Mouse (Mus musculus): ENCODE results near the gene Ugt8a. TPM values are rescaled to one million over a fixed set of nuclear protein-coding genes. Genes with fewer than 3 reads are reported as not detected.

Gene Ugt8a
- polyA plus RNA-seq, 1 experiment from 2014 or later, result 11.5 TPM

- no peak overlapping the region for H3K27ac ChIP-seq
Measured at GRCm38 (mm10) chr3:125932594-125933237, 5.7 kb downstream of the Ugt8a start.

DNA sequence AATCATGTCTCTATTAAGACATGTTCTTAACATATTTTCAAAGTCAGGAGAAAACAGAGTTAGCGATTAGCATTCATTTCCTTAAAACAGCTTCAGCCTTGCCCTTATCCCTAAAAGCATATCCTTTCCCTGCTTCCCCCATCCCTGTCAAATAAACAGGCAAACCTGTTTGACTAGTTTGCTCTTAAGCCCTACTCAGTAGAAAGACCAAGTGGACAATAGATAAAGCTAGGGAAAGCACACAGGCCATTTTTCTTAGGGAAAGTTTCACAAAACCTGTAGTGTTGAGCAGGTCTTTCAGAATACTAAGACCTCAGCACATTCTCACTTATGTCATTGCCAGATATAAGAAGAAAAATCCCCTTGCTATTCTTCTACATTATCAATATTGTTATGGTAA, 7.4 kb downstream of the Ugt8a start:
- H3K27ac ChIP-seq, result no peak overlapping the region
- ATAC-seq (replicated peaks; ENCODE audit: low FRiP score, low read depth) (no peak), DNase-seq (ENCODE audit: low spot score) (no peak)
- H3K4me3 ChIP-seq (replicated peaks; ENCODE audit: low read depth, low read length), result no peak overlapping the region
- H3K27me3 ChIP-seq (ENCODE audit: insufficient read depth, low read length), result no peaks in the 10 kb centered on the region
- no peaks in the 10 kb centered on the region for H3K36me3 ChIP-seq (ENCODE audit: insufficient read depth, low read length)
- H3K9me3 ChIP-seq (replicated peaks; ENCODE audit: low read length), result no peaks in the 10 kb centered on the region
- 39% methylated on average over 1 of the region's 1 CpGs for WGBS
- TF ChIP-seq CTCF (IDR thresholded peaks at IDR 0.05; ENCODE audit: low read depth), result no peak
- H3K9ac ChIP-seq (ENCODE audit: low read depth, low read length), result no peak overlapping the region
- H3K4me1 ChIP-seq (replicated peaks; ENCODE audit: insufficient read depth, low read length), result no peaks in the 10 kb centered on the region
- no peak overlapping the region for H3K4me2 ChIP-seq (ENCODE audit: low read length)

More at GRCm38 (mm10) chr3:125932594-125933237, 5.7 kb downstream of the Ugt8a start:
- no peak overlapping the region for H3K4me2 ChIP-seq (ENCODE audit: low read length)
- ATAC-seq (replicated peaks; ENCODE audit: low FRiP score, low read depth), result no peak
- no peak for DNase-seq (ENCODE audit: low spot score)
- TF ChIP-seq CTCF (IDR thresholded peaks at IDR 0.05; ENCODE audit: low read depth), result no peak
- WGBS, result 88% methylated on average over 3 of the region's 3 CpGs
- 0 out of 2 replicates have a peak, but pooled peaks cover 6% of the 10 kb centered on the region for H3K27me3 ChIP-seq (ENCODE audit: insufficient read depth, low read length)
- H3K9me3 ChIP-seq (replicated peaks; ENCODE audit: low read length), result no peaks in the 10 kb centered on the region
- H3K4me1 ChIP-seq (replicated peaks; ENCODE audit: insufficient read depth, low read length), result no peaks in the 10 kb centered on the region
- no peaks in the 10 kb centered on the region for H3K36me3 ChIP-seq (ENCODE audit: insufficient read depth, low read length)
- no peak overlapping the region for H3K4me3 ChIP-seq (replicated peaks; ENCODE audit: low read depth, low read length)
- H3K9ac ChIP-seq (ENCODE audit: low read depth, low read length), result no peak overlapping the region

GRCm38 (mm10) chr3:125920876-125921275, 17.5 kb downstream of the Ugt8a start:
- no peak overlapping the region for H3K27ac ChIP-seq
- ATAC-seq (replicated peaks; ENCODE audit: low FRiP score, low read depth) (no peak), DNase-seq (ENCODE audit: low spot score) (peak; percentile 10)
- no peaks in the 10 kb centered on the region for H3K36me3 ChIP-seq (ENCODE audit: insufficient read depth, low read length)
- H3K4me2 ChIP-seq (ENCODE audit: low read length), result no peak overlapping the region
- no peak overlapping the region for H3K4me3 ChIP-seq (replicated peaks; ENCODE audit: low read depth, low read length)
- H3K9me3 ChIP-seq (replicated peaks; ENCODE audit: low read length), result no peaks in the 10 kb centered on the region
- 80% methylated on average over 2 of the region's 2 CpGs for WGBS
- no peaks in the 10 kb centered on the region for H3K27me3 ChIP-seq (ENCODE audit: insufficient read depth, low read length)
- no peak overlapping the region for H3K9ac ChIP-seq (ENCODE audit: low read depth, low read length)
- no peaks in the 10 kb centered on the region for H3K4me1 ChIP-seq (replicated peaks; ENCODE audit: insufficient read depth, low read length)
- no peak for TF ChIP-seq CTCF (IDR thresholded peaks at IDR 0.05; ENCODE audit: low read depth)

GRCm38 (mm10) chr3:125898976-125899375, 39.4 kb downstream of the Ugt8a start:
- WGBS, result 63% methylated on average over 1 of the region's 1 CpGs
- DNase-seq (ENCODE audit: low spot score) (no peak), ATAC-seq (replicated peaks; ENCODE audit: low FRiP score, low read depth) (no peak)
- no peaks in the 10 kb centered on the region for H3K9me3 ChIP-seq (replicated peaks; ENCODE audit: low read length)
- no peak overlapping the region for H3K27ac ChIP-seq
- no peaks in the 10 kb centered on the region for H3K4me1 ChIP-seq (replicated peaks; ENCODE audit: insufficient read depth, low read length)
- H3K9ac ChIP-seq (ENCODE audit: low read depth, low read length), result no peak overlapping the region
- TF ChIP-seq CTCF (IDR thresholded peaks at IDR 0.05; ENCODE audit: low read depth), result no peak
- no peaks in the 10 kb centered on the region for H3K27me3 ChIP-seq (ENCODE audit: insufficient read depth, low read length)
- H3K4me2 ChIP-seq (ENCODE audit: low read length), result no peak overlapping the region
- H3K36me3 ChIP-seq (ENCODE audit: insufficient read depth, low read length), result no peaks in the 10 kb centered on the region
- no peak overlapping the region for H3K4me3 ChIP-seq (replicated peaks; ENCODE audit: low read depth, low read length)

- no peaks in the 10 kb centered on the region for H3K27me3 ChIP-seq (ENCODE audit: insufficient read depth, low read length)
- no peak for TF ChIP-seq CTCF (IDR thresholded peaks at IDR 0.05; ENCODE audit: low read depth)
Measured at GRCm38 (mm10) chr3:125887109-125887508, 51.3 kb downstream of the Ugt8a start.

DNA sequence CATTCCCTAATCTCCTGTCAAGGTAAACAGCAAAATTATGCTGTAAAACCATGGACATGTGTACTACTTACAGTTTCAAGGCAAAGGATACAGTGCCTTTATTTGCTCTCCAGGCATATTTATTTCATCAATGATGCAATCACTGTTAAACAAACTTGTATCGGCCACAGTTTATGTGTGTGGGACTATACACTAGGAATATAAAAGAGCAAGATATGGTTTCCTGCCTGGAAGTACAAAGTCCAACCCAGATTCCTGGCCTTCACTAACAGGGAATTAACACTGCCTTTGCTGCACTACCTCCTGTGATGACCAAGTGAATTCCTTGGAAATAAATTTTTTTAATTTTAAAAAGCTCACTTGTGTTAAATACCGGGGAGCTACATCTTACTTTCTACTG, 53.5 kb downstream of the Ugt8a start:
- H3K36me3 ChIP-seq (ENCODE audit: insufficient read depth, low read length), result no peaks in the 10 kb centered on the region
- no peak for DNase-seq (ENCODE audit: low spot score)
- H3K4me2 ChIP-seq (ENCODE audit: low read length), result no peak overlapping the region
- H3K9ac ChIP-seq (ENCODE audit: low read depth, low read length), result no peak overlapping the region
- H3K27ac ChIP-seq, result no peak overlapping the region
- no peaks in the 10 kb centered on the region for H3K4me1 ChIP-seq (replicated peaks; ENCODE audit: insufficient read depth, low read length)
- no peak for TF ChIP-seq CTCF (IDR thresholded peaks at IDR 0.05; ENCODE audit: low read depth)
- H3K4me3 ChIP-seq (replicated peaks; ENCODE audit: low read depth, low read length), result no peak overlapping the region
- no peak for ATAC-seq (replicated peaks; ENCODE audit: low FRiP score, low read depth)
- H3K27me3 ChIP-seq (ENCODE audit: insufficient read depth, low read length), result no peaks in the 10 kb centered on the region
- 67% methylated on average over 2 of the region's 2 CpGs for WGBS
- no peaks in the 10 kb centered on the region for H3K9me3 ChIP-seq (replicated peaks; ENCODE audit: low read length)

More at GRCm38 (mm10) chr3:125887109-125887508, 51.3 kb downstream of the Ugt8a start:
- H3K36me3 ChIP-seq (ENCODE audit: insufficient read depth, low read length), result no peaks in the 10 kb centered on the region
- no peak overlapping the region for H3K9ac ChIP-seq (ENCODE audit: low read depth, low read length)
- 49% methylated on average over 2 of the region's 2 CpGs for WGBS
- no peaks in the 10 kb centered on the region for H3K4me1 ChIP-seq (replicated peaks; ENCODE audit: insufficient read depth, low read length)
- no peak overlapping the region for H3K4me3 ChIP-seq (replicated peaks; ENCODE audit: low read depth, low read length)
- no peak overlapping the region for H3K4me2 ChIP-seq (ENCODE audit: low read length)
- no peak; the same call in 1 of the 2 replicates for ATAC-seq (replicated peaks; ENCODE audit: low FRiP score, low read depth)
- no peak overlapping the region for H3K27ac ChIP-seq
- no peak for DNase-seq (ENCODE audit: low spot score)
- H3K9me3 ChIP-seq (replicated peaks; ENCODE audit: low read length), result no peaks in the 10 kb centered on the region

DNA sequence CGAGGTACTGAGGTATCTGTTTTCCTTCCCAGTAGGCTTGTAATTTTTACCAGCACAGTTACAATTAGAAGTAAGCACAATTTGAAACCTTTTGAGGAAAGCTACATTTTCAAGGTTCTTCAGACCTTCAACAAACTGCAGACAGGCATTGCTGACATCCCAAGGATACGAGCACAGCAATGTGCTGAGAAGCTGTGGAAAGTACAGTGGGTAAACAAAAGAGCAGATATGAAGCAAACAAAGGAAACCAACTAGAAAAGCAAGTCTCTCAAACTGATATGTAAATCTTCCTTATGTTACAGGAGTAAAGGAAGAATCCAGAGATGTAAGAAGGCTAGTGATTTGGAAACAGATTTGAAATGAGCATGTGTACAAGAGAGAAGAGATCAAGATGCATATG, 54.0 kb downstream of the Ugt8a start:
- H3K9me3 ChIP-seq (replicated peaks; ENCODE audit: low read length), result no peaks in the 10 kb centered on the region
- 56% methylated on average over 2 of the region's 2 CpGs for WGBS
- no peaks in the 10 kb centered on the region for H3K27me3 ChIP-seq (ENCODE audit: insufficient read depth, low read length)
- H3K9ac ChIP-seq (ENCODE audit: low read depth, low read length), result no peak overlapping the region
- H3K36me3 ChIP-seq (ENCODE audit: insufficient read depth, low read length), result no peaks in the 10 kb centered on the region
- no peak overlapping the region for H3K27ac ChIP-seq
- ATAC-seq (replicated peaks; ENCODE audit: low FRiP score, low read depth) (no peak), DNase-seq (ENCODE audit: low spot score) (no peak)
- no peak for TF ChIP-seq CTCF (IDR thresholded peaks at IDR 0.05; ENCODE audit: low read depth)
- H3K4me2 ChIP-seq (ENCODE audit: low read length), result no peak overlapping the region
- H3K4me3 ChIP-seq (replicated peaks; ENCODE audit: low read depth, low read length), result no peak overlapping the region
- no peaks in the 10 kb centered on the region for H3K4me1 ChIP-seq (replicated peaks; ENCODE audit: insufficient read depth, low read length)
